Mouse (Mus musculus) neural tube, embryonic 15.5 days (tissue): ENCODE results near the gene Slc35b4. TPM values are rescaled to one million over a fixed set of nuclear protein-coding genes. Genes with fewer than 3 reads are reported as not detected.

Source experiments
- ATAC-seq: fragments of 200-750 bp; cut with Nextera tagmentation; 2 replicates; pipeline ENCODE4 v1.8.0; 2017; ENCODE audit warnings: mild to moderate bottlenecking, moderate TSS enrichment, moderate library complexity; ENCODE audit not compliant: low FRiP score
- H3K27ac ChIP-seq: fragments of 300-500 bp; sonication (generic); replicated peaks from 2 replicates; pipeline ENCODE4 v1.5.1; 2015; ENCODE audit warnings: mild to moderate bottlenecking, inconsistent platforms
- H3K27me3 ChIP-seq: fragments of 300-500 bp; sonication (generic); replicated peaks from 2 replicates; pipeline ENCODE4 v1.6.1; 2015; ENCODE audit warnings: inconsistent platforms
- H3K36me3 ChIP-seq: fragments of 300-500 bp; sonication (generic); 2 replicates; pipeline ENCODE4 v1.6.1; 2015; ENCODE audit warnings: inconsistent platforms
- H3K4me1 ChIP-seq: fragments of 300-500 bp; sonication (generic); 2 replicates; pipeline ENCODE4 v1.6.1; 2015; ENCODE audit warnings: inconsistent platforms
- H3K4me2 ChIP-seq: fragments of 300-500 bp; sonication (generic); 2 replicates; pipeline ENCODE4 v1.6.1; 2015; ENCODE audit warnings: inconsistent platforms, mild to moderate bottlenecking, moderate library complexity
- H3K4me3 ChIP-seq: fragments of 300-500 bp; sonication (generic); replicated peaks from 2 replicates; pipeline ENCODE4 v1.5.1; 2015; ENCODE audit warnings: mild to moderate bottlenecking, inconsistent platforms
- H3K9ac ChIP-seq: fragments of 300-500 bp; sonication (generic); replicated peaks from 2 replicates; pipeline ENCODE4 v1.6.1; 2015; ENCODE audit warnings: mild to moderate bottlenecking, inconsistent platforms
- H3K9me3 ChIP-seq: fragments of 300-500 bp; sonication (generic); replicated peaks from 2 replicates; pipeline ENCODE4 v1.6.1; 2016; ENCODE audit warnings: inconsistent platforms
- WGBS: fragments of 180-500 bp; shearing (Covaris S2); methylation state at CpG from one replicate; pipeline ENCODE4 v1.1.7; 2015; ENCODE audit warnings: mixed read lengths; 5-methylcytosine and 5-hydroxymethylcytosine counted together
- polyA plus RNA-seq: library from polyadenylated mRNA; unstranded; fragments of >200 nt; fragmentation: Nextera tagmentation; extraction: Ambion mirVana; gene quantifications from 2 replicates; pipeline ENCODE4 v1.2.1, GENCODE M21; 2015

Slc35b4 gene
- polyA plus RNA-seq, 1 experiment from 2014 or later = 39.4 TPM

- H3K4me3 ChIP-seq = no peak overlapping the region
- H3K4me2 ChIP-seq = peak overlapping the region; percentile 20; the same call in 1 of the 2 replicates
- H3K27ac ChIP-seq = no peak overlapping the region
- no peaks in the 10 kb centered on the region for H3K9me3 ChIP-seq
- H3K36me3 ChIP-seq = no peaks in the 10 kb centered on the region
- 14% methylated on average over 10 of the region's 10 CpGs for WGBS
- no peak for ATAC-seq
- H3K27me3 ChIP-seq = no peaks in the 10 kb centered on the region
- no peak overlapping the region for H3K9ac ChIP-seq
- H3K4me1 ChIP-seq = peaks cover 5% of the 10 kb centered on the region; the same call in 1 of the 2 replicates
These were observed 66.3 kb downstream of the Slc35b4 start for GRCm38 (mm10) chr6:34110571-34110970.

Other genes with a start within 250 kb of the Slc35b4 start
- 0.90 and 0.91 TPM in 2 replicates for gene Lrguk, start 147.7 kb downstream of the Slc35b4 start, polyA plus RNA-seq
- 126 and 145 TPM in 2 replicates for gene Akr1b3, start 140.4 kb upstream of the Slc35b4 start, polyA plus RNA-seq
- gene Akr1b8, start 177.0 kb upstream of the Slc35b4 start, polyA plus RNA-seq = 4.7 and 5.7 TPM in 2 replicates
- gene Akr1b10, start 207.1 kb upstream of the Slc35b4 start, polyA plus RNA-seq = 13.7 and 16.0 TPM in 2 replicates
- gene Akr1b7, start 235.2 kb upstream of the Slc35b4 start, polyA plus RNA-seq = 0.35 and 0.65 TPM in 2 replicates